8 mouse cellular contexts compared by ENCODE assay signal in the genomic region with DNA sequence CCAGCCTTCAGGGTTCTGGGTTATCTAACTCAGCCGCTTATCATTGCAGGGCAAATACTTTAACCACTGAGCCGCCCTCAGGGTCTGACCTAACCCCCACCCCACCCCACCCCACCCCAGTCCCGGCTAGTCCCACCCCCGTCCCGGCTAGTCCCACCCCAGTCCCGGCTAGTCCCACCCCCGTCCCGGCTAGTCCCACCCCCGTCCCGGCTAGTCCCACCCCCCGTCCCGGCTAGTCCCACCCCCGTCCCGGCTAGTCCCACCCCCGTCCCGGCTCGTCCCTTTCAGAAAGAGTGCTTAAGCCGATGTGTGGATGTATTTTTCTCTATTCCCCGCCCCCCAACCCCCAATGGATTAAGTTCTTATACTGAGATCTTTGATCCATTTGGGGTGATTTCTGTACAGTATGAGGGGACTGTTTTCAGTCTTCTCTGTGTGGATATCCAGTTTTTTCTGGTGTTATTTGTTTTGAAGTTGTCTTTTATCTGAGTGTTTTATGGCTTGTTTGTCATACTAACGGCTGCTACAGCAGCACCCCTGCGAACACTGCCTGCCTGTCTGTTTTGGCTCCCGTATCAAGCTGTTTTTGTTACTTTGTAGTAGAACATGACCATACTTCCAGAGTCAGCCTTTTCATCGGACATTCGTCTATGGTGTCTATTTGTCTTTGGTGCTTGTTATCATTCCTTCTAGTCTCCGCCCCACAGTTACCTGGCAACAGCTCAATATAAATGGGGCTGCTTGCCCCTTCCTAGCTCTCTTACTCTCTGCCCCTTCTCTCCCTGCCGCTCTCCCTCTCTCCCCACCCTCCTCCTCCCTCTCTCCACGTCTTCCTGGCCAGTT. TPM values are rescaled to one million over a fixed set of nuclear protein-coding genes. Genes with fewer than 3 reads are reported as not detected.
DNase-seq lines count a peak whose midpoint lies in the region; ATAC-seq and TF ChIP-seq lines count a peak whose summit lies in the region.

No protein-coding gene starts in this region.

- H3K4me3 ChIP-seq in cerebellum, adult 2 months (replicated peaks; ENCODE audit: insufficient read depth, low read depth, low read length), result peak overlapping the region; percentile 23
- peak overlapping the region; percentile 31 for H3K4me3 ChIP-seq in forebrain, embryonic 13.5 days
- peak overlapping the region; percentile 18 for H3K4me3 ChIP-seq in midbrain, embryonic 11.5 days (ENCODE audit: low read depth, low read length)

- H3K4me2 ChIP-seq in forebrain, embryonic 13.5 days, result peak overlapping the region; percentile 62
- H3K4me2 ChIP-seq in midbrain, embryonic 11.5 days, result peak overlapping the region; percentile 47

- no peaks in the 10 kb centered on the region for H3K4me1 ChIP-seq in cerebellum, adult 2 months (ENCODE audit: control insufficient read depth, insufficient read depth, low read length)
- H3K4me1 ChIP-seq in forebrain, embryonic 13.5 days, result peaks cover 11% of the 10 kb centered on the region; the same call in 1 of the 2 replicates
- H3K4me1 ChIP-seq in midbrain, embryonic 11.5 days (ENCODE audit: control insufficient read depth, insufficient read depth, low read length), result peaks cover 3% of the 10 kb centered on the region; the same call in 1 of the 2 replicates

- no peak for TF ChIP-seq POLR2A in cerebellum, adult 2 months (IDR thresholded peaks at IDR 0.05; ENCODE audit: borderline replicate concordance, insufficient read depth, low read length)

- no peak overlapping the region for H3K9ac ChIP-seq in forebrain, embryonic 13.5 days
- H3K9ac ChIP-seq in midbrain, embryonic 11.5 days (ENCODE audit: low read length), result peak overlapping the region; percentile 13; the same call in 1 of the 2 replicates

- intact Hi-C loops in left cerebral cortex, postnatal 10 days (cut with DNase I), result no loop called here

- TF ChIP-seq CTCF in cerebellum, adult 2 months (IDR thresholded peaks at IDR 0.05; ENCODE audit: borderline replicate concordance, insufficient read depth, low read depth, low read length), result no peak

- WGBS in cerebellum, adult 2 months, result 4% methylated on average over 27 of the region's 27 CpGs
- 3% methylated on average over 26 of the region's 27 CpGs for WGBS in forebrain, embryonic 13.5 days
- 3% methylated on average over 26 of the region's 27 CpGs for WGBS in midbrain, embryonic 11.5 days

- no peak for DNase-seq in cerebellum, adult 2 months
- no peak for DNase-seq in cerebellum, adult 11-12 months
- peak; percentile 61 for DNase-seq in T-cell, adult 2 months (ENCODE audit: low spot score)
- DNase-seq in kidney, postnatal 10 days, result peak; percentile 43
- peak; percentile 88 for DNase-seq in midbrain, embryonic 11.5 days (ENCODE audit: low spot score, missing footprints)
- DNase-seq in left cerebral cortex, postnatal 10 days (ENCODE audit: extremely low spot score in 1 of 2, low spot score in 2 of 2), result no peak
- DNase-seq in gastrocnemius, adult 8-10 months (ENCODE audit: low spot score in 2 of 2), result no peak

- no peaks in the 10 kb centered on the region for H3K9me3 ChIP-seq in forebrain, embryonic 13.5 days (replicated peaks)
- no peaks in the 10 kb centered on the region for H3K9me3 ChIP-seq in midbrain, embryonic 11.5 days (ENCODE audit: control insufficient read depth, low read length)

- no peak overlapping the region for H3K27ac ChIP-seq in cerebellum, adult 2 months (ENCODE audit: insufficient read depth, low read length)
- H3K27ac ChIP-seq in forebrain, embryonic 13.5 days, result peak overlapping the region; percentile 25; the same call in 1 of the 2 replicates
- H3K27ac ChIP-seq in midbrain, embryonic 11.5 days (ENCODE audit: low read depth, low read length), result no peak overlapping the region

- H3K27me3 ChIP-seq in cerebellum, adult 2 months (ENCODE audit: control insufficient read depth, insufficient read depth, low read length), result no peaks in the 10 kb centered on the region
- H3K27me3 ChIP-seq in forebrain, embryonic 13.5 days, result no peaks in the 10 kb centered on the region; the same call in 1 of the 2 replicates
- no peaks in the 10 kb centered on the region for H3K27me3 ChIP-seq in midbrain, embryonic 11.5 days (ENCODE audit: control insufficient read depth, insufficient read depth, low read length)

- no peaks in the 10 kb centered on the region for H3K36me3 ChIP-seq in forebrain, embryonic 13.5 days (ENCODE audit: poor library complexity, severe bottlenecking)
- H3K36me3 ChIP-seq in midbrain, embryonic 11.5 days (ENCODE audit: control insufficient read depth, insufficient read depth, low read length), result no peaks in the 10 kb centered on the region

- peak; percentile 30; the same call in 1 of the 2 replicates for ATAC-seq in forebrain, embryonic 13.5 days
- peak; percentile 62; the same call in 1 of the 2 replicates for ATAC-seq in midbrain, embryonic 11.5 days (ENCODE audit: low FRiP score)

RNA-seq across cellular contexts. Expression of a gene that starts 14.2 kb away (rescaled TPM):
- polyA plus RNA-seq in cerebellum, adult 2 months (2012; rRNA removed), result 30.1 and 31.2 TPM in 2 replicates
- 17.1 and 19.5 TPM in 2 replicates for polyA plus RNA-seq in forebrain, embryonic 13.5 days (2015; fragmentation: Nextera tagmentation; extraction: Ambion mirVana)
- 7.1 and 9.2 TPM in 2 replicates for polyA plus RNA-seq in midbrain, embryonic 11.5 days (2014; fragmentation: Nextera tagmentation; extraction: Ambion mirVana)
- 10 to 100 TPM; 84.1 to 84.7 TPM for total RNA-seq in left cerebral cortex, postnatal 10 days (2021)
- total RNA-seq in gastrocnemius, adult 8-10 months (2022), result 1 to 10 TPM in 2 of 4 experiments, under 1 TPM in 2; 0.65 to 1.6 (median 1.2) TPM

RNA-seq across cellular contexts. Expression of a gene that starts 18.2 kb away (rescaled TPM):
- 9.0 and 13.1 TPM in 2 replicates for polyA plus RNA-seq in cerebellum, adult 2 months (2012; rRNA removed)
- 0.06 and 0.10 TPM in 2 replicates for polyA plus RNA-seq in forebrain, embryonic 13.5 days (2015; fragmentation: Nextera tagmentation; extraction: Ambion mirVana)
- 0.04 TPM in 1 of 2 replicates, not detected in the other for polyA plus RNA-seq in midbrain, embryonic 11.5 days (2014; fragmentation: Nextera tagmentation; extraction: Ambion mirVana)
- total RNA-seq in left cerebral cortex, postnatal 10 days (2021), result under 1 TPM; 0.47 to 0.69 TPM
- under 1 TPM in 1 of 4 experiments, not detected in 3; 0.07 TPM for total RNA-seq in gastrocnemius, adult 8-10 months (2022)

RNA-seq across cellular contexts. Expression of a gene that starts 59.6 kb away (rescaled TPM):
- 6.5 and 8.3 TPM in 2 replicates for polyA plus RNA-seq in cerebellum, adult 2 months (2012; rRNA removed)
- 0.23 and 1.2 TPM in 2 replicates for polyA plus RNA-seq in forebrain, embryonic 13.5 days (2015; fragmentation: Nextera tagmentation; extraction: Ambion mirVana)
- 1.1 and 1.4 TPM in 2 replicates for polyA plus RNA-seq in midbrain, embryonic 11.5 days (2014; fragmentation: Nextera tagmentation; extraction: Ambion mirVana)
- 1 to 10 TPM; 1.6 to 2.2 TPM for total RNA-seq in left cerebral cortex, postnatal 10 days (2021)
- total RNA-seq in gastrocnemius, adult 8-10 months (2022), result under 1 TPM in 1 of 4 experiments, not detected in 3; 0.35 TPM

Comparison
In these comparisons a context has a peak if more than half of its experiments do, and no peak if none do; other contexts are left out.
1. DNase-seq: peak in T-cell, adult 2 months (single experiment), kidney, postnatal 10 days (single experiment) and midbrain, embryonic 11.5 days (single experiment); none in cerebellum, adult 2 months (0 of 2), cerebellum, adult 11-12 months (single experiment), left cerebral cortex, postnatal 10 days (0 of 2) and gastrocnemius, adult 8-10 months (0 of 2).
2. Peak in every context shown above with its lines, with median percentiles within 50 percentile points of each other: H3K4me3 ChIP-seq.